Mouse (Mus musculus): ENCODE results near the gene Gm20683.

- TF ChIP-seq CTCF (IDR thresholded peaks at IDR 0.05; ENCODE audit: low read depth, low read length) (no peak), POLR2A (IDR thresholded peaks at IDR 0.05; ENCODE audit: extremely low read depth, insufficient read depth, low read length) (no peak)
These were observed 35.5 kb upstream of the Gm20683 start for GRCm38 (mm10) chr17:25877025-25877424.

Data from liver, adult 2 months (tissue).